Mouse (Mus musculus) heart, adult 2 months (tissue): Measurements from ENCODE around the gene Pabpc4. TPM values are rescaled to one million over a fixed set of nuclear protein-coding genes. Genes with fewer than 3 reads are reported as not detected.

Experiments
- DNase-seq, 2 experiments: peaks; one replicate each; pipeline ENCODE4 v3.0.0; 2021
- H3K27ac ChIP-seq: fragments of 200-600 bp; 2 replicates; pipeline ENCODE4 v1.8.1; 2022
- H3K27me3 ChIP-seq: fragments of 200-500 bp; 2 replicates; pipeline ENCODE4 v1.6.1; 2012; ENCODE audit warnings: mild to moderate bottlenecking, low read length, inconsistent platforms, mixed read lengths; ENCODE audit not compliant: control insufficient read depth, insufficient read depth
- H3K36me3 ChIP-seq: fragments of 200-500 bp; 2 replicates; pipeline ENCODE4 v1.6.1; 2012; ENCODE audit warnings: low read length, inconsistent platforms; ENCODE audit not compliant: control insufficient read depth, insufficient read depth
- H3K4me1 ChIP-seq: fragments of 200-500 bp; 2 replicates; pipeline ENCODE4 v1.6.1; 2011; ENCODE audit warnings: low read length; ENCODE audit not compliant: control insufficient read depth, insufficient read depth
- H3K4me3 ChIP-seq: fragments of 200-600 bp; 2 replicates; pipeline ENCODE4 v1.8.1; 2022
- H3K79me2 ChIP-seq: fragments of 200-500 bp; replicated peaks from 2 replicates; pipeline ENCODE4 v1.6.1; 2012; ENCODE audit warnings: mild to moderate bottlenecking, inconsistent platforms, low read length, moderate library complexity, mixed read lengths; ENCODE audit not compliant: control insufficient read depth, insufficient read depth
- H3K9ac ChIP-seq: fragments of 200-500 bp; 2 replicates; pipeline ENCODE4 v1.6.1; 2012; ENCODE audit warnings: low read depth, mild to moderate bottlenecking, control low read depth, inconsistent platforms, low read length, mixed read lengths
- CTCF ChIP-seq: fragments of 200-600 bp; IDR thresholded peaks from 2 replicates; pipeline ENCODE4 v1.8.1; 2022; ENCODE audit warnings: antibody characterized with exemption, mild to moderate bottlenecking, moderate library complexity
- EP300 ChIP-seq: fragments of 200-500 bp; IDR thresholded peaks from 2 replicates; pipeline ENCODE4 v1.6.1; 2011; ENCODE audit warnings: low read depth, low read length, control low read depth; ENCODE audit not compliant: insufficient read depth
- POLR2A ChIP-seq: fragments of 200-500 bp; IDR thresholded peaks from 2 replicates; pipeline ENCODE4 v1.6.1; 2011; ENCODE audit warnings: mild to moderate bottlenecking, low read depth, low read length, control low read depth; ENCODE audit not compliant: insufficient read depth
- WGBS: fragments of 180-500 bp; shearing (Covaris S2); methylation state at CpG from one replicate; pipeline ENCODE4 v1.1.7; 2018; 5-methylcytosine and 5-hydroxymethylcytosine counted together
- intact Hi-C: fragments of 180-260 bp; cut with DNase I; formaldehyde crosslinking; loops from one replicate; pipeline ENCODE4 v1.15.1; 2025
- long read RNA-seq: library from polyadenylated mRNA; stranded (forward); transcript quantifications from one replicate; pipeline ENCODE4 v2.0.0, GENCODE M21; 2021
- polyA plus RNA-seq: library from polyadenylated mRNA; depleted of rRNA; stranded (reverse); fragments of >200 nt; gene quantifications from 2 replicates; pipeline ENCODE4 v1.2.3, GENCODE M21; 2012; rRNA removed
- total RNA-seq, 2 experiments: library from RNA; stranded (reverse); gene quantifications; 2 replicates each; pipeline ENCODE4 v1.2.3; 2021

Pabpc4 gene
- 100 to 1,000 TPM; 336 to 376 TPM for total RNA-seq
- polyA plus RNA-seq = 207 and 299 TPM in 2 replicates
- long read RNA-seq, transcript Pabpc4-204 (14 exons, 3,111 nt) = minor isoform, 8 of 109 reads
- long read RNA-seq, transcript Pabpc4-202 (15 exons, 3,019 nt) = major isoform, 14 of 109 reads
- long read RNA-seq, partial matches to known transcripts = 31 of 109 reads
- long read RNA-seq, other reads (novel, unspliced or antisense) = 54 of 109 reads

GRCm38 (mm10) chr4:123261721-123262401 is at the start of gene Pabpc4:
Pabpc4 (plus strand) TSS chr4:123262351.
- 55% methylated on average over 5 of the region's 5 CpGs for WGBS
- H3K27me3 ChIP-seq = no peaks in the 10 kb centered on the region
- DNase-seq = no peak
- H3K36me3 ChIP-seq = no peaks in the 10 kb centered on the region
- H3K4me3 ChIP-seq = no peak within 1 kb of the TSS
- no peak within 1 kb of the TSS for H3K27ac ChIP-seq
- no peak within 1 kb of the TSS for H3K9ac ChIP-seq
- H3K4me1 ChIP-seq = no peaks in the 10 kb centered on the region
- no peaks in the 10 kb centered on the region for H3K79me2 ChIP-seq
- no peak for TF ChIP-seq EP300
- TF ChIP-seq CTCF = no peak
- no peak for TF ChIP-seq POLR2A
- intact Hi-C loops = no loop called here

DNA sequence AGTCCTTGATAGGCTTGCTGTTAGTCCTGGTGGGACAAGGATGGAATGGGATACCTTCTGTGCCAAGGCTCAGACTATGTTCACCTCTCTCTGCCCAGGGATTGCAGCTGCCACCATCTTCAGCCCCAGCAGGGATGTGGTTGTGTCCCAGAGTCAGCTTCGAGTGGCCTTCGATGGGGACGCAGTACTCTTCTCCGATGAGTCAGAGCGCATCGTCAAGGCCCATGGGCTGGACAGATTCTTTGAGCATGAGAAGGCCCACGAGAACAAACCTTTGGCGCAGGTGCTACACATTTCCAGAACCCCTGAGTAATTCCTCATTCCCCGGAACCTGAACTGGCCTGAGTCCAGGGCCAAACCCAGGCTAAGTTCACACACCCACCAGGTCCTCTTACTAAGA is 48.2 kb upstream of the Pabpc4 start:
- 89% methylated on average over 9 of the region's 9 CpGs for whole genome bisulfite sequencing
- no peak for DNase-seq
- Histone ChIP-seq H3K4me1 (no peaks in the 10 kb centered on the region), H3K9ac (no peak overlapping the region), H3K4me3 (no peak overlapping the region), H3K79me2 (no peaks in the 10 kb centered on the region), H3K27ac (no peak overlapping the region), H3K27me3 (no peaks in the 10 kb centered on the region), H3K36me3 (no peaks in the 10 kb centered on the region)
- TF ChIP-seq EP300 = no peak
- TF ChIP-seq POLR2A = no peak
- TF ChIP-seq CTCF = no peak
- intact Hi-C loops = no loop called here

GRCm38 (mm10) chr4:123215367-123215766 is 46.8 kb upstream of the Pabpc4 start:
- Histone ChIP-seq H3K36me3 (no peaks in the 10 kb centered on the region), H3K4me1 (peaks cover 2% of the 10 kb centered on the region; the same call in 1 of the 2 replicates), H3K79me2 (no peaks in the 10 kb centered on the region), H3K27ac (no peak overlapping the region), H3K9ac (no peak overlapping the region), H3K4me3 (no peak overlapping the region), H3K27me3 (no peaks in the 10 kb centered on the region)
- TF ChIP-seq POLR2A (no peak), EP300 (no peak), CTCF (no peak)
- no peak for DNase-seq
- WGBS = 89% methylated on average over 1 of the region's 1 CpGs
- intact Hi-C loops = loop anchor here (5.0 kb wide), 1 partner anchor 58 kb away; no protein-coding TSS in a partner anchor

DNA sequence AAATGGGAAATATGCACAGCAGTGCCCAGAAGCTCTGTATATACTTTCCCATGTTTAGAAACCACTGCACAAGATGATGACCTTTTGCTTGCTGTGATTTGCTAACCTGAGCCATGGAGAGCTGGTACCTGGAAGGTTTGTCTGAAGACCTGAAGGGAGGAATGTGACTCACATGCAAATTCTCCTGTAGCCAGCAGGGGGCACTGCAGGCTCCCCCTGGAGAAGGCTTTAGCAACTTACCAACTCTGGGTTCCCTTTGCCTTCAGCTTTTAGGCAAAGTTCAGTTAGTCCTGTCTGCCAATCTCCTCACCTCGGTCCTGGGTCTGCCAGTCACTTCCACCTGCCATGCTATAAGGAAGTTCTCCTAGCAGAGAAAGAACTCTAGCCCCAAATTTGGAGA is 45.4 kb upstream of the Pabpc4 start:
- peak; percentile 32 to 67 for DNase-seq
- Histone ChIP-seq H3K27ac (no peak overlapping the region), H3K4me3 (no peak overlapping the region), H3K9ac (no peak overlapping the region), H3K36me3 (no peaks in the 10 kb centered on the region), H3K79me2 (no peaks in the 10 kb centered on the region), H3K27me3 (no peaks in the 10 kb centered on the region), H3K4me1 (peaks cover 4% of the 10 kb centered on the region; the same call in 1 of the 2 replicates)
- 0 out of 2 replicates have a peak, but pooled peaks have one; percentile 67 for TF ChIP-seq EP300
- peak; percentile 98 for TF ChIP-seq CTCF
- no peak for TF ChIP-seq POLR2A
- 3% methylated on average over 1 of the region's 1 CpGs for WGBS
- intact Hi-C loops = loop anchor here (5.0 kb wide), 1 partner anchor 59 kb away; no protein-coding TSS in a partner anchor

- peak; percentile 69 to 84 for DNase-seq
- intact Hi-C loops = loop anchor here (1.0 to 5.0 kb wide), 2 partner anchors 34 to 63 kb away; no protein-coding TSS in a partner anchor
- H3K9ac ChIP-seq = no peak overlapping the region
- no peak overlapping the region for H3K27ac ChIP-seq
- 62% methylated on average over 15 of the region's 15 CpGs for WGBS
- TF ChIP-seq POLR2A (no peak), CTCF (no peak), EP300 (peak; percentile 91)
- H3K4me1 ChIP-seq = peaks cover 4% of the 10 kb centered on the region; the same call in 1 of the 2 replicates
- no peaks in the 10 kb centered on the region for H3K36me3 ChIP-seq
- H3K79me2 ChIP-seq = no peaks in the 10 kb centered on the region
- H3K27me3 ChIP-seq = no peaks in the 10 kb centered on the region
- H3K4me3 ChIP-seq = no peak overlapping the region
Measured at GRCm38 (mm10) chr4:123219720-123220357, 42.3 kb upstream of the Pabpc4 start.

DNA sequence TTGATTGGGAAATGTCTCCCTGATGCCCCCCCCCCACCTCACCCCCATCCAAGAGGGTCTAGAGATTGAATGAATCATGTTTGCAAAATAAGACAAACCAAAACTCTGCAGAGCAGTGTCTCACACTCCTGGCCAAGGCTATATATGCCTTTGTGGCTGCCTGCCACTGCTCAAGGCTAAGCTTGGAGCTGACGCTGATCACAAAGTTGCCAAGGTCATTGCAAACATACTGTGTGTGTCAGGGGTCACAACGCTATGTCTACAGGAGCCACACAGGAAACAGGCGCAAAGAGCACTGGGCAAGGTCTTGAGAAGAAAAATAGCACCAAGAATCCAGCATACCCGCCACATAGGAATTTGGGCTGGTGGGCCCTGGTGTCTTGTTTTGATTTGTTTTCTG is 41.5 kb upstream of the Pabpc4 start:
- Histone ChIP-seq H3K4me3 (no peak overlapping the region), H3K9ac (no peak overlapping the region), H3K4me1 (peaks cover 6% of the 10 kb centered on the region; the same call in 1 of the 2 replicates), H3K27ac (no peak overlapping the region; the same call in 1 of the 2 replicates), H3K79me2 (no peaks in the 10 kb centered on the region), H3K27me3 (no peaks in the 10 kb centered on the region), H3K36me3 (no peaks in the 10 kb centered on the region)
- no peak for TF ChIP-seq EP300
- TF ChIP-seq POLR2A = no peak
- no peak for TF ChIP-seq CTCF
- intact Hi-C loops = no loop called here
- no peak for DNase-seq
- WGBS = 64% methylated on average over 4 of the region's 4 CpGs
